Comparison of ENCODE assay signal across 8 mouse cellular contexts in genomic region chr5:125158232-125158961, GRCm38 (mm10). TPM values are rescaled to one million over a fixed set of nuclear protein-coding genes. Genes with fewer than 3 reads are reported as not detected.
DNase-seq lines count a peak whose midpoint lies in the region; ATAC-seq lines count a peak whose summit lies in the region.

No protein-coding gene starts in this region.

- peak overlapping the region; percentile 41 for H3K4me2 ChIP-seq in kidney, embryonic 16.5 days (replicated peaks; ENCODE audit: low read depth, low read length)

- H3K27ac ChIP-seq in kidney, embryonic 16.5 days (ENCODE audit: low read length): peak overlapping the region; percentile 85

- WGBS in kidney, embryonic 16.5 days: 6% methylated on average over 21 of the region's 21 CpGs

- no peaks in the 10 kb centered on the region for H3K36me3 ChIP-seq in kidney, embryonic 16.5 days (ENCODE audit: insufficient read depth, low read length)

- peak overlapping the region; percentile 55 for H3K9ac ChIP-seq in kidney, embryonic 16.5 days (replicated peaks; ENCODE audit: low read length)

- peak; percentile 53 to 60 for DNase-seq in cerebellum, postnatal 14 days
- DNase-seq in adrenal gland, postnatal 36 days: peak; percentile 82
- DNase-seq in spleen, postnatal 36 days (ENCODE audit: low spot score in 2 of 2): peak; percentile 86 to 88
- DNase-seq in layer of hippocampus, postnatal 14 days (ENCODE audit: low spot score in 2 of 2): no peak

- H3K9me3 ChIP-seq in kidney, embryonic 16.5 days (ENCODE audit: low read length): no peaks in the 10 kb centered on the region

- no peak for ATAC-seq in cerebellum, adult (ENCODE audit: insufficient number of reproducible peaks, low FRiP score, low TSS enrichment)
- peak; percentile 23; the same call in 1 of the 2 replicates for ATAC-seq in granulocyte monocyte progenitor cell, adult 5-6 weeks (replicated peaks; ENCODE audit: poor library complexity, severe bottlenecking)
- ATAC-seq in kidney, embryonic 16.5 days (ENCODE audit: low FRiP score, low TSS enrichment): peak; percentile 57
- peak; percentile 82 for ATAC-seq in megakaryocyte progenitor cell, adult 5-6 weeks (replicated peaks; ENCODE audit: poor library complexity)

- H3K4me3 ChIP-seq in kidney, embryonic 16.5 days (ENCODE audit: low read length): no peak overlapping the region

- H3K27me3 ChIP-seq in kidney, embryonic 16.5 days (ENCODE audit: insufficient read depth, low read length): no peaks in the 10 kb centered on the region

- peaks cover 84% of the 10 kb centered on the region for H3K4me1 ChIP-seq in kidney, embryonic 16.5 days (ENCODE audit: insufficient read depth, low read length)

RNA-seq across cellular contexts. Expression of gene Ncor2, which starts 20.6 kb away (rescaled TPM):
- total RNA-seq in adrenal gland, postnatal 36 days (2021): 100 to 1,000 TPM; 217 to 310 TPM
- total RNA-seq in granulocyte monocyte progenitor cell, adult 5-6 weeks (2014; fragmentation: Nextera tagmentation): 47.9 and 77.4 TPM in 2 replicates
- total RNA-seq in granulocyte monocyte progenitor cell, adult 5-6 weeks (2017): 5.3 and 11.8 TPM in 2 replicates
- polyA plus RNA-seq in kidney, embryonic 16.5 days (2015; fragmentation: Nextera tagmentation; extraction: Ambion mirVana): 25.9 and 27.5 TPM in 2 replicates
- total RNA-seq in megakaryocyte progenitor cell, adult 5-6 weeks (2015): 50.1 and 57.3 TPM in 2 replicates
- 8.4 and 10.9 TPM in 2 replicates for total RNA-seq in megakaryocyte progenitor cell, adult 5-6 weeks (2017)
- total RNA-seq in layer of hippocampus, postnatal 14 days (2021): 100 to 1,000 TPM; 238 to 254 TPM

Comparison
In these comparisons a context has a peak if more than half of its experiments do, and no peak if none do; other contexts are left out.
1. DNase-seq: peak in cerebellum, postnatal 14 days (2 of 2), adrenal gland, postnatal 36 days (2 of 2) and spleen, postnatal 36 days (2 of 2); none in layer of hippocampus, postnatal 14 days (0 of 2).